Mouse (Mus musculus): ENCODE results near the gene Pias1.
A peak's percentile ranks its signal among the peaks of the same experiment; 100 is the strongest.
"Not testable (repeated sequence)": the region's sequence is repeated elsewhere in the genome, so short reads cannot be mapped to it uniquely, and the experiment has no call there.

Gene Pias1

DNA sequence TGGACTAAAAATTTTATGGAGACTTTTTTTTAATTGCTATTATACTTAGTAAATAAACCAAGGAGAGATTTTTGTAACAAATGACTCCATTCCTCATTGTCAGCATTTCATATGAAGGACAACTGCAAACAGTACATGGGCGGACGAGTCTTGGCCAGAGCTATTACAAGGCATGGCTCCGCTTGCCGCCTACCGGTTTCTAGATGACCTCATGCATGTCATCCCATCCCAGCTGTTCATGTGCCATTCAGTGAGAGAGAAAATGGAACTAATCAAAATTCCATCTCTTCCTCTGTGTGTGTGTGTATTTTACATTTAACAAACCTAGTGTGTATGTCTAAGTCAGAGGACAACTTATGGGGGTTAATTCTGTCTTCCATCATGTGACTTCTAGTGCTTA, 51.9 kb downstream of the Pias1 start:
- DNase-seq, result no peak

GRCm38 (mm10) chr9:62934700-62935400, 52.9 kb downstream of the Pias1 start:
- DNase-seq, result no peak

DNA sequence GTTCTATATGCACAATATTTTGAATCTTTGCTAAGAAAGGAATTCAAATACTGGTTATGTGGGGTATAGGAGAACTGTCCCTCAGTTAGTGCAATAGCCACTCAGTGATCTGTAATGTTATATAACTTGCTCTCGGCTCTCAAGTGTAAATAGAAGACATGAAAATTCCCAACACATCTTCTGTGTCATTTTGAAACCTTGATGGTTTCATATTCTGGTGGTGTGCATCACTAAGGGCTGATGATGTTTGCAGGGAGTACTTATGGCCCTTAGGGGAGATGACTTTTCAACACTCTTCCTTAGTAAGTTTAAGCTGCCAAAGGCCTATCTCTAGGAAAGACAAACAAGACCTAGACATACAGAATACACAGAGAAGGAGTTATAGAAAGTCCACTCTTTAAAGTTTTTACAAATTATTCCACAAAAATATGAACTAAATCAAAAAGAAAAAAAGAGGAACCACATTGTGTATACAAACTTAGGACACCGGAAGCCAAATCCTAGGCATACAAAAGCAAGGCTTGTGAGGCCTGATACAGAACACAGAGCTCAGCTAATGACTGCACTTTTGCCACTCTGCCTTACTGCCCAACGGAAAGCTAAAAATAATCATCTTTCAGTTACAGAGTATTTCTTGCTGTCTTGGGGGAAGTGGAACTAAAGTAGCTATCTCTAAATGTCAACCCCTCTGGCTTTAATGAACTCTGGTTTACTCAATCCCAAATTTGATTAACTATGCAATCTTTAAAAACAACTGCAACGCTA, 55.0 kb downstream of the Pias1 start:
- DNase-seq, result no peak

DNA sequence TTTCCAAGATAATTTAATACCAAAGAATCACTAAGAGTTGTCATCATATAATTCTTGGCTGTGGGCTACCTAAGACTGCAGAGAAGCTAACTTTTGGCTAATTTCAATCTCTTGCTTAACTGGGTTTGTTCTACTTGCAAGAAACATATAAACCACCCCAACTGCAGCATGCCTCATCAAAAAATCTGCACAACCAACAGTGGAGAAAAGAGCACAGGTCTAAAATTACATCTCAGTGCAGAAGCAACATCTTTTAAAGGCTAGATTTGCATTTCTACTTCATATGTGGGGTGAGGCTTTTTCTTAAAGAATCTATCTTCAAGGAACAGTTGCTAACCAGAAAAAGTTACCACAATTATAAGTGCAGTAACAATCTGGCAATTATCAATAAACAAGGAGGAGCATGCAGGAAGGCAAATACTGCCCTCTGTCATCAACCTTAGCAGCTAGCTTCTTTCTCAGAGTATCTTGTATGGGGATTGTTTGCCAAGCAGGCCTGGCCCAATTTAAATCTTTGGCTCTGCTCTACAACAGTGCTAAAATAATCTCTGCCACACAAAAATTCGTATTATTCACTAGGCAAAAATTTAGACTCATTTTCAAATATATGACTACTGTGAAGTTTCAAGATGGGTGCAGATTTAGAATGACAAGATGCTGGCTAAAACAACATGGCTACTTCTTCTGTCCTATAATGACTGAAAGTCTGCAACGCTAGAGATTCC, 62.7 kb downstream of the Pias1 start:
- no peak for DNase-seq

- no peak for DNase-seq
Observed at GRCm38 (mm10) chr9:62920877-62921276, 66.8 kb downstream of the Pias1 start.

GRCm38 (mm10) chr9:62917059-62917458, 70.7 kb downstream of the Pias1 start:
- no peak for DNase-seq

DNA sequence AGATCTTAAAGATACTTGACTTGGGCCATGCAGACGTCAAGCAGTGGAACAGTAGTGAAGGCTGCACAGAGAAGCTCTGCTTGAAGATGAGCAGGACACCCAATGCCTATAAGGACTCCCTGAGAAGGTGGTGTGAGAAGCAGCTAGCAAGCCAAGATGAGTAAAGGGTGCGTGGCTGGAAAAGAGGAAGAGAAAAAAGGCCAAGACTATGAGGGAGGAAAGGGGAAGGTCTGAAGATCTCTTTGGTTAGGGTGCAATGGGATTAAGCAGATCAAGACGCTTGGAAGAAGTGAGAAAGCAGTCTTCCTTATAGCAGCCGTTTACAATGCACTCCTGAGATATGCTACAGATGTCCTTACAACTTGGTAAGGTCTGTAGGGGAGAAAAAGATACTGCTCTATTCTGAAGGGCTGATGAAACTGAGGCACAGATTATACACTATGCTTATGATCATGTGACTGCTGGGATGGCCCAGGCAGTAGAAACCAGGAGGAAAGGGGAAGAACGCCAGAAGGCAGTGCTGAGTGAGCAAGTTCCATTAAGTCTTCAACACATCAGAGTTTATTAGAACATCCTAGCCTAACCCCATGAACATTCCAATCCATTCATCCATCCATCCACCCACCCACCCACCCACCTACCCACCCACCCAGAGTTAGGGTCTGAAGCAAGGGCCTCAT, 74.2 kb downstream of the Pias1 start:
- DNase-seq, result no peak

DNA sequence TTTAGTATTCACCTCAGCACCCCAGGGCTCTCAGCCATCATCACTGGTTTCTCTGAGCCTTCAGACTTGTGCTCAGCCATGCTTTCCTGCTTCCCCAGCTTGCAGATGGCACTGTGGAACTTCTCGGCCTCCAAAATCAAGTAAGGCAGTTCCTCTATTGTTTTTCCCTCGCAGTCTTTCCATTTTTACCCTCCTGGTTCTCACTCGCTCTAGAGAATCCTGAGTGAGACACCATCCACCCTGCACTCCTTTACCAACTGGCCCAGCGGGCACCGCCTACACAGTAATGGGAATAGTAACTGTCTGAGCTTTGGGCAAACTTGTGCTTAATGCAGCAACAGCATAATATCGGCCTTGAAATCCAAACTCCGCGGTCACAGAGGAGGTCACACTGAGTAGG, 82.7 kb downstream of the Pias1 start:
- DNase-seq, result no peak

GRCm38 (mm10) chr9:62903841-62904240, 83.9 kb downstream of the Pias1 start:
- DNase-seq, result no peak

DNA sequence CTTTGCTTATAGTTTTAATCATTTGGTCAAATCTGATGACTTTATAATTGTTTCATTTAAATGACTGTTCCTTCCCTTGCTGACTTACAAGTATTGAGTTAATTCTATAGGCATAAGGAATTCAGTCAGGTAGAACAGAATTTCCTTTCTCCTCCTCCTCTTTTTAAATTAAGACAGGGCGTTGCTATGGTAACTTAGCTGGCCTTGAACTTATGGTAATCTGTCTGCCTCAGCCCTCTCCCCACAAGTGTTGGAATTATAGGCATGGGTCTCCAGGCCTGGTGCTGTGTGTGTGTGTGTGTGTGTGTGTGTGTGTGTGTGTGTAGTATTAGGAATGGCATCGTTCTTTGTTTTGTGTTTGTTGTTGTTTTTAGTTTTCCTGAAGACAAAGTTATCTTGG, 86.0 kb downstream of the Pias1 start:
- no peak for DNase-seq

DNA sequence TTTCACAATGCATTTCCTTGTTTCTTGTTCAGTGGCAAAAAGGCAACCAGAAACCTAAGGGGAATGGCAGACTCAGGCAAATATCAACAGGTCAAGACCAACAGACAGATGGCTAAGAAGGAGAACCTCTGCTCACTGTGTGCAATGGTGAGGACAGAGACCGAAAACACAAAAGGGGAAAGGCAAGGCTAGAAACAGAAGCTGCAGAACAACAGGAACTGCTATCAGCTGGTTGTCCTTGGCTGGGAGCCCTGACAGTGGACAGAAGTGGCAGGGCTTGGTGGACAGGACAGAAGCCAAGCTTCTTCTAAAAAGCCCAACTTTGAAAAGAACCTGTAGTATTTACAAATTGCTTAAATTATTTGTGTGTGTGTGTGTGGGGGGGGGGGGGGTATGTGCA, 93.2 kb downstream of the Pias1 start:
- DNase-seq, result peak; percentile 65 to 79

- no peak for DNase-seq
Observed at GRCm38 (mm10) chr9:62881871-62882270, 105.9 kb downstream of the Pias1 start.

DNA sequence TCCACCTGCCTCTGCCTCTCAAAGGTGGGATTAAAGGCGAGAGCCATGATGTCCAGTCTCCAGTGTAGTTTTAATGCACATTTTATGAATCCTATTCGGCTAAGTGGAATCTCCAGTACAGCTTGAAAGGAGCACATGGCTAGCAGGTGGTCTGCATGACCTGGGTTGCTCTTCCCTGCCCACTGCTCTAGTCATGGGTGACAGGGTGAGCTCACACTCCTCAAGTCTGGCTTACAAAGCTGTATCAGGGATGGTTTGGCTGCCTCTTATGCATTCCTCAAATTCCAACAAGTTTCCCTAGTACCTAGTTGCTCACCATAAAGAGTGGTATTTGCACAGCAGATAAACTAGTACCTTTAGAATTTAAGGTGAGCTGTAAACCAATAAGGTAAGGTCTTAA, 109.9 kb downstream of the Pias1 start:
- DNase-seq, result no peak

DNA sequence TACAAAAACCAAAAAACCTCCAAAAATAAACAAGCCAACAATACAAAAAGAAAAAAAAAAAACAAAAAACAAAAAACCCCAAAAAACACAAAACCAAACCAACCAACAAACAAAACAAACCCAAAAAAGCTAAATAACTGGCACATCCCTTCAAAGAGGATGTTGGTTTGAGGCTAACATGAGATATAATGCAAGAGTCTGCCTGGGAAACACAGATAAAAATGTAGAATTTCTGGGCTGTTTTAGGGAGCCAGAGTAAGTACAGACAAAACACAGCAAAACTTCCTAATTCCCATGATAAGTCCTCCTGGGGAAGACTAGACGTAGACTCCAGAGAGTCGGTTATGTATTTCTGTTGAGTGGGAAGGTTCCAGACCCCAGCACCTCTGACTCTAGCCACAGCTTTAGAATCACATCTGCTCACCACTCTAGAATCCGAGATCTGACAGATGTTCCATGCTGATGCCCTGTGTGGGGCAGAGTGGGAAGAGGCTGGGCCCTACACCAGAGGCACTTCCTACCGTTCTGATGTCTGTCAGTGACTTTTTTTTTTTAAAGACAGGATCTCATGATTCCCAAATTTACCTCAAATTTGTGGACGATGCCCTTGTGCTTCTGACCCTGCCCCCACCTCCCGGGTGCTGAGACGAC, 110.6 kb downstream of the Pias1 start:
- DNase-seq, result no peak

DNA sequence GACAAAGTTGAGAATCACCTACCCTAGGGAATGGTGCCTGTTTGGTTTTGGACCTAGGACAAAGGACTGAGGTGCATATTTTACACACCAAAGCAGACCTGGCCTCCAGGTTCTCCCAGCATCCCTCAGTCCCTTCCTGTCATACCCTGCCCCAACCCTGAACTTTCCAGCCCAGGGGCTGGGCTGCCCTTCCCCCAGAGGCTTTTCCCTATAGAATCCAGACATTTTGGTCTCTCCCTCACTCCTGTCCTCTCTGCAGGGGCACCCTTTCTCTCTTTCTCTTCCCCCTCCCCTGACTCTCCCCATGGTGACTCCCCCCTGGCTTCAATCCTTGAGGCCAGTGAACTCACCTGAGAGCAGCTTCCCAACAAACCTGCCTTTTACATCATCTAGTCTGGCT, 117.0 kb downstream of the Pias1 start:
- DNase-seq, result no peak

- DNase-seq, result not testable (repeated sequence)
Observed at GRCm38 (mm10) chr9:62869236-62869635, 118.5 kb downstream of the Pias1 start.

DNA sequence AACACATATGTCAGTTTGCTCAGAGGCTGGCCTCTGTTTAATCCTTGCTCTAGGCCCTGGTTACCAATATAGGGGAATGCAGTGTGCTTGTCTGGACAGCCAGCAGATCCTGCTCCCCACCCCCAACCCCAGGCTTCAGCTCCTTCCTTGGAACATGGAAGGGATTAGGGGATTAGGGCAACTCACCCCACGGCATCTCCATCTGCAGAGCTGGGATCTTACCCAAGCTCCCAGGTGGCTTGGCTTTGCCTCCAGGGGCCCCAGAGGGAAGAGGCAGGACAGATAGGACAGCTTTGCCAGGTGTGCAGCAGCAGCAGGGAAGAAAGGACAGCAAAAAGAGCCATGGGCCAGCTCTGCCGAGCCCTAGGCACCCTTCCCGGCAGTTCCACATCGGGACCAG, 126.9 kb downstream of the Pias1 start:
- DNase-seq, result no peak

- DNase-seq, result not testable (repeated sequence)
Observed at GRCm38 (mm10) chr9:62860102-62860501, 127.6 kb downstream of the Pias1 start.

GRCm38 (mm10) chr9:62858266-62859019, 129.3 kb downstream of the Pias1 start:
- peak; percentile 29 to 40 for DNase-seq

DNA sequence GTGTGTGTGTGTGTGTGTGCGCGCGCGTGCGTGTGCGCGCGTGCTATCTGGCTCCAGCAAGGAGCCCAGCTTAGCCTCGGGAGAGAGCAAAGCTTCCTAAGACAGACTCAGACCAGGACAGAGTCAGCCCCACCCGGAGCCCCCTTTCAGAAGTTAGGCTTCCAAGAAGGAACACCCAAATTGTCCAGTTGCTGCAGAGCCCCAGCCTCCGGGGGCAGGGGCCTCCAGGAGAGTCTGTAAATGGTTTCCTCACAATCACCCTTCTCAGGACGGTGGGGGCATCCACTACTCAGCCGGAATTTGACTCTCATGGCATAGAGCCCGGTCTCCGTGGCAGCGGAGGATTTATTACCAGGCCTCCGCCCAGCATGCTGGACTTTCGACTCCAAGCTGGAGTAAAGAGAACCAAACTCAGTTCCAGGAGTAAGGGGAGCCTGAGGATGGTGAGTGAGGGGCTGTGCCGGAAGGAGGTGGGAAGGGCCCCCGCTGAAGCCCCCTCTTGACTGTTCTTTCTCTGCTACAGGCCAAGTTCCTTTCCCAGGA, 129.9 kb downstream of the Pias1 start, which contains the start of gene Calml4:
Gene Calml4, plus strand, starts transcription at position 362 of the 543 bp plus-strand sequence.
- DNase-seq, result peak; percentile 96 to 97

DNA sequence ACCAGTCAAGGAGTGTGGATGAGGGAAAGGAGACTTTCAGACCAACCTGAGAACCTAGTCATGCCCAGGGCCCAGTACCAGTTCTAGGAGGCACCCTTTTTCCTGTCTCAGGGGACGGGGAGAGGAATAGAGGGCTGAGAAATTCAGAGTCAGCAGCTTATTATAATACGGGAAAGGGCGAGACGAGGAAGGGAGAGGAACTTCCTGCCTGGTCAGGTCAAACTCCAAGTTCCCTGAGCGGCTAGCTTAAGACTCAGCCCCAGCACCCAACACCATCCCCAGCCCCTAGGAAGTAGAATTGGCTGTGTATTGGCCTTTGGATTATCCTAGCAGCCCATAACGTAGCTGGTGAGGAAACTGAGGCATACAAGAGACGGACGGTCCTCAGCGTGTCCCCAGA, 130.5 kb downstream of the Pias1 start:
- DNase-seq, result peak; percentile 74 to 87
